Mouse (Mus musculus): ENCODE results near the gene Vmn1r217. TPM values are rescaled to one million over a fixed set of nuclear protein-coding genes. Genes with fewer than 3 reads are reported as not detected.

Vmn1r217 gene
- polyA plus RNA-seq, 1 experiment, result not detected

- Histone ChIP-seq H3K79me2 (ENCODE audit: control insufficient read depth, insufficient read depth) (no peaks in the 10 kb centered on the region), H3K4me2 (ENCODE audit: low read depth) (no peak overlapping the region), H3ac (ENCODE audit: control insufficient read depth, insufficient read length) (no peak overlapping the region), H3K27me3 (ENCODE audit: control insufficient read depth, insufficient read depth, insufficient read length) (no peaks in the 10 kb centered on the region), H3K4me3 (no peak overlapping the region), H3K36me3 (ENCODE audit: control insufficient read depth, insufficient read depth) (no peaks in the 10 kb centered on the region)
- TF ChIP-seq TCF12 (IDR thresholded peaks at IDR 0.05; ENCODE audit: insufficient read depth, poor library complexity, severe bottlenecking) (no peak), MYOD1 (IDR thresholded peaks at IDR 0.05; ENCODE audit: control insufficient read depth in 1 of 3, insufficient read length in 2 of 3, low read depth in 2 of 3) (no peak), USF1 (IDR thresholded peaks at IDR 0.05; ENCODE audit: low read depth) (no peak), SRF (IDR thresholded peaks at IDR 0.05; ENCODE audit: control insufficient read depth, insufficient read length, low read depth) (no peak), TCF3 (IDR thresholded peaks at IDR 0.05; ENCODE audit: insufficient read length, low read depth) (no peak), MAX (IDR thresholded peaks at IDR 0.05; ENCODE audit: low read depth) (no peak), REST (IDR thresholded peaks at IDR 0.05; ENCODE audit: insufficient read depth, insufficient read length) (no peak), POLR2A (IDR thresholded peaks at IDR 0.05; ENCODE audit: insufficient read length, low read depth) (no peak), POLR2AphosphoS2 (IDR thresholded peaks at IDR 0.05; ENCODE audit: insufficient read length, low read depth) (no peak), MYOG (IDR thresholded peaks at IDR 0.05; ENCODE audit: control insufficient read depth in 1 of 3, insufficient read depth in 1 of 3, insufficient read length in 2 of 3, low read depth in 2 of 3) (no peak)
Measured at GRCm38 (mm10) chr13:23057778-23058177, 60.2 kb downstream of the Vmn1r217 start.

Other genes starting within 250 kb of the Vmn1r217 start
- gene Vmn1r212, start 234.0 kb downstream of the Vmn1r217 start, polyA plus RNA-seq (2012; fragmentation: generic; extraction: Trizol), result not detected
- gene Vmn1r213, start 110.6 kb downstream of the Vmn1r217 start, polyA plus RNA-seq (2012; fragmentation: generic; extraction: Trizol), result not detected
- gene Vmn1r214, start 87.8 kb downstream of the Vmn1r217 start, polyA plus RNA-seq (2012; fragmentation: generic; extraction: Trizol), result not detected
- gene Vmn1r215, start 50.2 kb downstream of the Vmn1r217 start, polyA plus RNA-seq (2012; fragmentation: generic; extraction: Trizol), result not detected
- not detected for gene Vmn1r218, start 14.9 kb upstream of the Vmn1r217 start, polyA plus RNA-seq (2012; fragmentation: generic; extraction: Trizol)
- not detected for gene Vmn1r219, start 41.1 kb upstream of the Vmn1r217 start, polyA plus RNA-seq (2012; fragmentation: generic; extraction: Trizol)
- not detected for gene Vmn1r220, start 69.7 kb upstream of the Vmn1r217 start, polyA plus RNA-seq (2012; fragmentation: generic; extraction: Trizol)
- gene Vmn1r221, start 95.9 kb upstream of the Vmn1r217 start, polyA plus RNA-seq (2012; fragmentation: generic; extraction: Trizol), result not detected
- not detected for gene Vmn1r222, start 117.7 kb upstream of the Vmn1r217 start, polyA plus RNA-seq (2012; fragmentation: generic; extraction: Trizol)
- not detected for gene Vmn1r223, start 128.9 kb upstream of the Vmn1r217 start, polyA plus RNA-seq (2012; fragmentation: generic; extraction: Trizol)

All from myocyte (in vitro differentiated cells).